In the genomic region with DNA sequence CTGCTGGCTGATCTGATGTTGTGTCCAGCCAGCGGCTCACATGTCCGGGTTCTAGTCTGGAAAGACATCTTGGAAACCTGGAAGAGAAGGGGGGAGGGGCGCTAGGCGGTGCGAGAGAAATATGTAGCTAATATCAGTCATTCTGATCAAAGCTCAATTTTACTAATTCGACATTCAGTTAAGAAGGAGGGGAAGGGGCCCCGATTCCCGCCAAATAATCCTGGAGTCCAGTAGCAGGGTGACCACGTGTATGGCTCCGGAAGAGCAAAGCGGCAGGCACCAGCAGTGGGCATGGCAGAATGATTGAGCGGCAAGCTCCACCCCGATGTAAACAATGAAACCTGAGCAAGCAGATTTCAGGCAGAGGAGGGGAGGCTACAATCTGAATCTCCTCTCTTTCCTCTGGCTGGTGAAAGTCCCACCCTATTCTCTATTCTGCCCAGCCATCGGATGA, we compare ENCODE assay signal across 9 mouse cellular contexts. TPM values are rescaled to one million over a fixed set of nuclear protein-coding genes. Genes with fewer than 3 reads are reported as not detected.
DNase-seq lines count a peak whose midpoint lies in the region; ATAC-seq and TF ChIP-seq lines count a peak whose summit lies in the region.
"Had no signal": no experiment of that assay in that cellular context is flagged by ENCODE, and none has a peak within 500 bp of the region (broad histone marks: within the 10 kb centered on the region; RNA-seq: fewer than 3 reads in every experiment).

No protein-coding gene starts in this region.

- DNase-seq in heart, adult 2 months: no peak
- DNase-seq in embryo, embryonic 10.5 days (ENCODE audit: low spot score): peak; percentile 81
- no peak for DNase-seq in gastrocnemius, postnatal 4 days (ENCODE audit: low spot score in 2 of 2)
- no peak for DNase-seq in testis, postnatal 14 days (ENCODE audit: low spot score)
- DNase-seq: kidney, adult 9 months had no signal

- peak overlapping the region; percentile 59 for H3K4me2 ChIP-seq in heart, embryonic 11.5 days
- H3K4me2 ChIP-seq in hindbrain, embryonic 16.5 days (ENCODE audit: low read length): peak overlapping the region; percentile 58
- peak overlapping the region; percentile 49 for H3K4me2 ChIP-seq in midbrain, embryonic 13.5 days (replicated peaks)

- TF ChIP-seq CTCF in heart, adult 2 months (IDR thresholded peaks at IDR 0.05): no peak

- peak overlapping the region; percentile 28 for H3K4me3 ChIP-seq in heart, embryonic 11.5 days (ENCODE audit: low read depth, low read length)
- H3K4me3 ChIP-seq in heart, adult 2 months: no peak overlapping the region
- peak overlapping the region; percentile 31 for H3K4me3 ChIP-seq in hindbrain, embryonic 16.5 days (ENCODE audit: low read length)
- peak overlapping the region; percentile 39 for H3K4me3 ChIP-seq in midbrain, embryonic 13.5 days (replicated peaks)

- H3K27ac ChIP-seq in heart, embryonic 11.5 days (ENCODE audit: low read depth, low read length): no peak overlapping the region
- no peak overlapping the region for H3K27ac ChIP-seq in heart, adult 2 months
- H3K27ac ChIP-seq in hindbrain, embryonic 16.5 days (ENCODE audit: low read depth, low read length): no peak overlapping the region
- no peak overlapping the region for H3K27ac ChIP-seq in midbrain, embryonic 13.5 days

- no peak; the same call in 1 of the 2 replicates for ATAC-seq in heart, embryonic 11.5 days (replicated peaks; ENCODE audit: insufficient number of reproducible peaks, low FRiP score, low TSS enrichment)
- ATAC-seq in hindbrain, embryonic 16.5 days: peak; percentile 81
- peak; percentile 70; the same call in 1 of the 2 replicates for ATAC-seq in midbrain, embryonic 13.5 days
- no peak for ATAC-seq in erythroid progenitor cell, adult 5-6 weeks (replicated peaks; ENCODE audit: low FRiP score, poor library complexity, severe bottlenecking)

- H3K27me3 ChIP-seq in heart, embryonic 11.5 days (ENCODE audit: control insufficient read depth, insufficient read depth, low read length): no peaks in the 10 kb centered on the region
- no peaks in the 10 kb centered on the region for H3K27me3 ChIP-seq in heart, adult 2 months (ENCODE audit: control insufficient read depth, insufficient read depth, low read length)
- H3K27me3 ChIP-seq in hindbrain, embryonic 16.5 days (replicated peaks; ENCODE audit: control insufficient read depth, insufficient read depth, low read length): no peaks in the 10 kb centered on the region
- H3K27me3 ChIP-seq in midbrain, embryonic 13.5 days: no peaks in the 10 kb centered on the region

- no peaks in the 10 kb centered on the region for H3K9me3 ChIP-seq in heart, embryonic 11.5 days (replicated peaks; ENCODE audit: control insufficient read depth, low read length)
- no peaks in the 10 kb centered on the region for H3K9me3 ChIP-seq in hindbrain, embryonic 16.5 days (ENCODE audit: control insufficient read depth, low read length)
- no peaks in the 10 kb centered on the region for H3K9me3 ChIP-seq in midbrain, embryonic 13.5 days

- H3K79me2 ChIP-seq in heart, adult 2 months (replicated peaks; ENCODE audit: control insufficient read depth, insufficient read depth, low read length): no peaks in the 10 kb centered on the region

- WGBS in heart, embryonic 11.5 days (ENCODE audit: insufficient replicate concordance): 8% methylated on average over 14 of the region's 14 CpGs
- 16% methylated on average over 14 of the region's 14 CpGs for WGBS in heart, adult 2 months
- 10% methylated on average over 14 of the region's 14 CpGs for WGBS in hindbrain, embryonic 16.5 days
- WGBS in midbrain, embryonic 13.5 days: 13% methylated on average over 14 of the region's 14 CpGs

- no peaks in the 10 kb centered on the region for H3K36me3 ChIP-seq in heart, embryonic 11.5 days (ENCODE audit: control insufficient read depth, insufficient read depth, low read length)
- no peaks in the 10 kb centered on the region for H3K36me3 ChIP-seq in heart, adult 2 months (ENCODE audit: control insufficient read depth, insufficient read depth, low read length)
- no peaks in the 10 kb centered on the region for H3K36me3 ChIP-seq in hindbrain, embryonic 16.5 days (ENCODE audit: control insufficient read depth, insufficient read depth, low read length)
- H3K36me3 ChIP-seq in midbrain, embryonic 13.5 days: no peaks in the 10 kb centered on the region

- no peaks in the 10 kb centered on the region for H3K4me1 ChIP-seq in heart, embryonic 11.5 days (ENCODE audit: control insufficient read depth, insufficient read depth, low read length)
- no peaks in the 10 kb centered on the region for H3K4me1 ChIP-seq in heart, adult 2 months (ENCODE audit: control insufficient read depth, insufficient read depth, low read length)
- no peaks in the 10 kb centered on the region; the same call in 1 of the 2 replicates for H3K4me1 ChIP-seq in hindbrain, embryonic 16.5 days (ENCODE audit: control insufficient read depth, insufficient read depth, low read depth, low read length)
- H3K4me1 ChIP-seq in midbrain, embryonic 13.5 days (replicated peaks): no peaks in the 10 kb centered on the region; the same call in 1 of the 2 replicates

- TF ChIP-seq POLR2A in heart, adult 2 months (IDR thresholded peaks at IDR 0.05; ENCODE audit: insufficient read depth, low read depth, low read length): no peak

- no peak for TF ChIP-seq EP300 in heart, adult 2 months (IDR thresholded peaks at IDR 0.05; ENCODE audit: insufficient read depth, low read depth, low read length)

- H3K9ac ChIP-seq in heart, embryonic 11.5 days (ENCODE audit: low read depth, low read length): no peak overlapping the region; the same call in 1 of the 2 replicates
- H3K9ac ChIP-seq in heart, adult 2 months (ENCODE audit: low read depth, low read length): no peak overlapping the region
- H3K9ac ChIP-seq in hindbrain, embryonic 16.5 days (ENCODE audit: low read depth, low read length): peak overlapping the region; percentile 44
- H3K9ac ChIP-seq in midbrain, embryonic 13.5 days (replicated peaks): peak overlapping the region; percentile 47; the same call in 1 of the 2 replicates

- intact Hi-C loops in heart, adult 2 months (cut with DNase I): no loop called here

RNA-seq across cellular contexts. Expression of gene Tex10, which starts 18.1 kb away (rescaled TPM):
- 51.6 and 52.8 TPM in 2 replicates for polyA plus RNA-seq in heart, embryonic 11.5 days (2014; fragmentation: Nextera tagmentation; extraction: Ambion mirVana)
- total RNA-seq in heart, adult 2 months (2021): 1 to 10 TPM; 7.9 to 9.0 TPM
- 8.0 and 12.0 TPM in 2 replicates for polyA plus RNA-seq in heart, adult 2 months (2012; rRNA removed)
- polyA plus RNA-seq in hindbrain, embryonic 16.5 days (2015; fragmentation: Nextera tagmentation; extraction: Ambion mirVana): 32.4 and 38.6 TPM in 2 replicates
- polyA plus RNA-seq in midbrain, embryonic 13.5 days (2015; fragmentation: Nextera tagmentation; extraction: Ambion mirVana): 41.8 and 42.8 TPM in 2 replicates
- 10 to 100 TPM; 15.2 to 19.3 TPM for total RNA-seq in gastrocnemius, postnatal 4 days (2021)
- total RNA-seq in erythroid progenitor cell, adult 5-6 weeks (2015; ENCODE audit: low replicate concordance): 15.9 and 19.3 TPM in 2 replicates
- 4.5 and 14.5 TPM in 2 replicates for total RNA-seq in erythroid progenitor cell, adult 5-6 weeks (2017; ENCODE audit: low replicate concordance)

RNA-seq across cellular contexts. Expression of gene Msantd3, which starts 48.4 kb away (rescaled TPM):
- polyA plus RNA-seq in heart, embryonic 11.5 days (2014; fragmentation: Nextera tagmentation; extraction: Ambion mirVana): 26.7 and 30.3 TPM in 2 replicates
- total RNA-seq in heart, adult 2 months (2021): 10 to 100 TPM; 18.9 to 21.8 TPM
- polyA plus RNA-seq in heart, adult 2 months (2012; rRNA removed): 9.5 and 15.0 TPM in 2 replicates
- 21.8 and 24.5 TPM in 2 replicates for polyA plus RNA-seq in hindbrain, embryonic 16.5 days (2015; fragmentation: Nextera tagmentation; extraction: Ambion mirVana)
- 45.6 and 50.3 TPM in 2 replicates for polyA plus RNA-seq in midbrain, embryonic 13.5 days (2015; fragmentation: Nextera tagmentation; extraction: Ambion mirVana)
- total RNA-seq in gastrocnemius, postnatal 4 days (2021): 10 to 100 TPM; 27.1 to 28.3 TPM
- 8.6 and 17.2 TPM in 2 replicates for total RNA-seq in erythroid progenitor cell, adult 5-6 weeks (2015; ENCODE audit: low replicate concordance)
- total RNA-seq in erythroid progenitor cell, adult 5-6 weeks (2017; ENCODE audit: low replicate concordance): 4.2 and 6.3 TPM in 2 replicates

Comparison
In these comparisons a context has a peak if more than half of its experiments do, and no peak if none do; other contexts are left out.
1. ATAC-seq: peak in hindbrain, embryonic 16.5 days (single experiment) and midbrain, embryonic 13.5 days (single experiment); none in heart, embryonic 11.5 days (single experiment) and erythroid progenitor cell, adult 5-6 weeks (single experiment).
2. H3K9ac ChIP-seq: peak in hindbrain, embryonic 16.5 days (single experiment) and midbrain, embryonic 13.5 days (single experiment); none in heart, embryonic 11.5 days (single experiment) and heart, adult 2 months (single experiment).
3. Peak in every context shown above with its lines, with median percentiles within 50 percentile points of each other: H3K4me2 ChIP-seq.